Mouse (Mus musculus) forebrain, embryonic 10.5 days (tissue): ENCODE measurements around the gene Wdpcp. TPM values are rescaled to one million over a fixed set of nuclear protein-coding genes. Genes with fewer than 3 reads are reported as not detected.

ENCODE experiments used
- DNase-seq: peaks from one replicate; pipeline ENCODE4 v3.0.0-alpha.2; 2017; ENCODE audit warnings: low spot score; ENCODE audit errors: extremely low spot score
- H3K27ac ChIP-seq: fragments of 300-500 bp; sonication (generic); 2 replicates; pipeline ENCODE4 v1.5.1; 2016; ENCODE audit warnings: mild to moderate bottlenecking
- H3K27me3 ChIP-seq: fragments of 300-500 bp; sonication (generic); 2 replicates; pipeline ENCODE4 v1.6.1; 2016; ENCODE audit warnings: mild to moderate bottlenecking; ENCODE audit not compliant: poor library complexity, severe bottlenecking
- H3K36me3 ChIP-seq: fragments of 300-500 bp; sonication (generic); replicated peaks from 2 replicates; pipeline ENCODE4 v1.6.1; 2016; ENCODE audit warnings: mild to moderate bottlenecking, moderate library complexity
- H3K4me1 ChIP-seq: fragments of 300-500 bp; sonication (generic); 2 replicates; pipeline ENCODE4 v1.6.1; 2016
- H3K4me3 ChIP-seq: fragments of 300-500 bp; sonication (generic); 2 replicates; pipeline ENCODE4 v1.5.1; 2016; ENCODE audit warnings: mild to moderate bottlenecking, moderate library complexity
- H3K9me3 ChIP-seq: fragments of 300-500 bp; sonication (generic); 2 replicates; pipeline ENCODE4 v1.6.1; 2016; ENCODE audit warnings: mild to moderate bottlenecking, moderate library complexity
- WGBS: fragments of 180-500 bp; shearing (Covaris S2); methylation state at CpG from one replicate; pipeline ENCODE4 v1.1.7; 2016; 5-methylcytosine and 5-hydroxymethylcytosine counted together
- polyA plus RNA-seq: library from polyadenylated mRNA; unstranded; fragments of >200 nt; fragmentation: Nextera tagmentation; extraction: Ambion mirVana; gene quantifications from 2 replicates; pipeline ENCODE4 v1.2.1, GENCODE M21; 2016

Gene Wdpcp
- polyA plus RNA-seq, 1 experiment from 2014 or later: 11.4 TPM

DNA sequence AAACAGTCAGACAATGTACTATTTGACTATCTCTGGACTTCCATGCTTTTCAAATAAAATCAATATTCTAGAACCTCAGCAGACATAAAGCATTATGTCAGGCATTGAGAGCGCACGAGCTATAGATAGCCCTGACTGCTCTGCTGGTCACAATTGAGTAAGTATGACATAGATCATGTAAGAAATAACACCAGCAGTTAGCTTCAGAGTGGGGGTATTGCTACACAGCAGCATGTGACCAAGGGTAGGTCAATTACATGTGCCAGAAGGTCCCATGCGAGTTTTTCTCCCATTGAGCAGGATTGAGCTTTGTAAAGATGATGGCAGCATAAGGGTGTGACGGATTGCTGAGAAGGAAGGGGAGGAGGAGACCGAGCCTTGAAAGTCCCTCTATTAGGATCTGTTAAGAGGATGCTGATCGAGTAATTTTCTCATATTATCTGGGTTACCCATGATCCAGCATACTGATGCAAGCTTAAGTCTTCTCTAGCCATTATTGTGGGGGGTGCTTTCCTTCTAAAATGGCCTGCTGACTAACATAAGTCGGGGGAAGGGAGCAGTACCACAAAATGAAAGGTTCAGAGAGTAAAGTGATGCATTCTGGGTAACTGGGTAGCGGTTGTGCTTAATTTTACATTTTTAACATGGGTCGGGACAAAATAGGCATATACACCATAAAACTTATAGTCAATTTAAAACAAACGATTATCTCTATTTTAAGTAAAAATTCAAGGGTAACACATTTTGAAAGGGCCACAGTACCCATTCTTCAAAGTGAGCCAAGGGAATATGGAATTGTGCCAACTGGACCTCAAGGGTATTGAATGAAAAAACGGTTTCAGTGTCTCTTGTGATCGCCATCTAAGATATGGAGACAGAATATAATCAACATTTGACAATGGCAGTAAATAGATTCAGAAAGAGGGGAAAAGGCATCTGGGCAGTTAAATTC is 21.5 kb upstream of the Wdpcp start:
- Histone ChIP-seq H3K27ac (no peak overlapping the region), H3K36me3 (peaks cover 4% of the 10 kb centered on the region; the same call in 1 of the 2 replicates), H3K27me3 (no peaks in the 10 kb centered on the region), H3K4me3 (no peak overlapping the region), H3K9me3 (no peaks in the 10 kb centered on the region), H3K4me1 (no peaks in the 10 kb centered on the region)
- WGBS: 91% methylated on average over 12 of the region's 12 CpGs
- no peak for DNase-seq

- Histone ChIP-seq H3K4me3 (no peak overlapping the region), H3K4me1 (no peaks in the 10 kb centered on the region), H3K27me3 (no peaks in the 10 kb centered on the region), H3K36me3 (peaks cover 15% of the 10 kb centered on the region), H3K9me3 (no peaks in the 10 kb centered on the region), H3K27ac (no peak overlapping the region)
- 90% methylated on average over 3 of the region's 3 CpGs for WGBS
- no peak for DNase-seq
These were observed 20.0 kb upstream of the Wdpcp start for GRCm38 (mm10) chr11:21552049-21552448.

GRCm38 (mm10) chr11:21559727-21560126 is 12.3 kb upstream of the Wdpcp start:
- H3K27ac ChIP-seq: no peak overlapping the region
- H3K4me3 ChIP-seq: no peak overlapping the region
- H3K9me3 ChIP-seq: no peaks in the 10 kb centered on the region
- WGBS: 91% methylated on average over 11 of the region's 11 CpGs
- DNase-seq: no peak
- peaks cover 89% of the 10 kb centered on the region for H3K36me3 ChIP-seq
- no peaks in the 10 kb centered on the region for H3K27me3 ChIP-seq
- no peaks in the 10 kb centered on the region for H3K4me1 ChIP-seq

DNA sequence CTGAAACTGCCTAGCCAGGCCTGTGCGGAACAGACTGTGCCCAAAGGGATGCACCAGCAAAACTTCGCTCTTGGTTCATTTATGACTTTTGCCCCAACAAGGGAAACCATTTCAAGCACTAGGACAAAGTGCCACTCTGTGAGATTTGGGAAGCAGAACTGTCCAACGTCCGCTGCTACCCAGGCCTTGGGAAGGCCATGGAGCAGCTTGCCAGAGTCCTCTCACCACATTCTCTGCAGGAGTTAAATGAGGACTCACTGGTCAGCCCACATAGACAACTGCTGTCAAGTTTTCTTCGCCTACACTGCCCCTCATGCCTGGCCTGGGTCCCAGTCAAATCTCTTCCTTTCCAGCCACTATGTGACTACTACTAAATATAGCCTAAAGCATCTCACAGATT is 10.7 kb upstream of the Wdpcp start:
- Histone ChIP-seq H3K27me3 (no peaks in the 10 kb centered on the region), H3K4me1 (no peaks in the 10 kb centered on the region), H3K4me3 (no peak overlapping the region), H3K27ac (no peak overlapping the region), H3K9me3 (no peaks in the 10 kb centered on the region), H3K36me3 (peaks cover 97% of the 10 kb centered on the region)
- 95% methylated on average over 5 of the region's 5 CpGs for WGBS
- no peak for DNase-seq

- no peak for DNase-seq
- Histone ChIP-seq H3K27ac (no peak overlapping the region), H3K27me3 (no peaks in the 10 kb centered on the region), H3K9me3 (no peaks in the 10 kb centered on the region), H3K4me3 (no peak overlapping the region), H3K4me1 (no peaks in the 10 kb centered on the region), H3K36me3 (peaks cover 81% of the 10 kb centered on the region)
- 95% methylated on average over 4 of the region's 4 CpGs for WGBS
These were observed 8.3 kb upstream of the Wdpcp start for GRCm38 (mm10) chr11:21563617-21564325.

GRCm38 (mm10) chr11:21564681-21565405 is 7.2 kb upstream of the Wdpcp start:
- WGBS: 93% methylated on average over 9 of the region's 9 CpGs
- no peak for DNase-seq

DNA sequence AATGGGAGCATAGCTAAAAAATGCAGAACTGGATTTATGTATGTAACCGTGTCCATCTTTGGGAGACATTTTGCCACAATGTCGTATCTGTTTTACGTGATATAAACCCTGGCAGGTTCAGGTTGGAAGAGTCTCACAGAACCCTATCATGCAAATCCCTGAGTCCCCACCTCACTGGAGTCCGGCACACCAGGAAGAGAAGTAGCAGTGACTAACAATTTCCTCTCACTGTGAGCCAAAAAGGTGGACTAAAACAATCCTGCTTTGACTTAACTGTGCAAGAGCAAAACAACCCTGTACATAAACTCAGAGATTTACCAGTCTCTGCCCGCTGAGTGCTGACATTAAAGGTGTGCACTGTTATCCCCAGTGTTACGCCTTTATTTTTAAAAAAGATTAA is 5.1 kb upstream of the Wdpcp start:
- peaks cover 19% of the 10 kb centered on the region for H3K4me1 ChIP-seq
- H3K36me3 ChIP-seq: peaks cover 50% of the 10 kb centered on the region
- no peak overlapping the region for H3K4me3 ChIP-seq
- no peaks in the 10 kb centered on the region for H3K9me3 ChIP-seq
- no peak overlapping the region for H3K27ac ChIP-seq
- WGBS: 97% methylated on average over 6 of the region's 6 CpGs
- no peaks in the 10 kb centered on the region for H3K27me3 ChIP-seq
- DNase-seq: no peak

More at GRCm38 (mm10) chr11:21564681-21565405, 7.2 kb upstream of the Wdpcp start:
- Histone ChIP-seq H3K4me1 (peaks cover 7% of the 10 kb centered on the region; the same call in 1 of the 2 replicates), H3K27ac (no peak overlapping the region), H3K36me3 (peaks cover 70% of the 10 kb centered on the region), H3K9me3 (no peaks in the 10 kb centered on the region), H3K4me3 (no peak overlapping the region), H3K27me3 (no peaks in the 10 kb centered on the region)

DNA sequence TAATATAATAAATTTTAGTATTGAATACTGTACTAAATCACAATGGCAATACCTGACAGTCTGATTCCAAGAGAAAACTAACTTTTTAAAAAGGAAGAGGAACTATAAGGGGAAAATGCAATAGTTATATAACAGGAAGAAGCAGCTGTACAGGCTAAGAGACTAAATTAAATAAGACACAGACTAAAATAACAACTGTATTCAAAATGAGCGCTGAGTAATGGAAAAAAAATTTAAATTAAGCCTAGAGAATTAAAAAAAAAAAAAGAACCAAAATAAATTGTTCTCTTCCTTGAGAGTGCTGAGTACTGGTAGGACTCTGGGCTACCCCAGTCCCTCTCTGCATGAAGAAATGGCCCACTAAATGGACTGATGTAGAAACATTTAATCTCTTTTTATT is 4.3 kb upstream of the Wdpcp start:
- DNase-seq: no peak
- no peaks in the 10 kb centered on the region for H3K9me3 ChIP-seq
- H3K27me3 ChIP-seq: no peaks in the 10 kb centered on the region
- 100% methylated on average over 1 of the region's 1 CpGs for WGBS
- H3K27ac ChIP-seq: no peak overlapping the region
- peaks cover 44% of the 10 kb centered on the region for H3K36me3 ChIP-seq
- H3K4me3 ChIP-seq: no peak overlapping the region
- peaks cover 24% of the 10 kb centered on the region for H3K4me1 ChIP-seq

DNA sequence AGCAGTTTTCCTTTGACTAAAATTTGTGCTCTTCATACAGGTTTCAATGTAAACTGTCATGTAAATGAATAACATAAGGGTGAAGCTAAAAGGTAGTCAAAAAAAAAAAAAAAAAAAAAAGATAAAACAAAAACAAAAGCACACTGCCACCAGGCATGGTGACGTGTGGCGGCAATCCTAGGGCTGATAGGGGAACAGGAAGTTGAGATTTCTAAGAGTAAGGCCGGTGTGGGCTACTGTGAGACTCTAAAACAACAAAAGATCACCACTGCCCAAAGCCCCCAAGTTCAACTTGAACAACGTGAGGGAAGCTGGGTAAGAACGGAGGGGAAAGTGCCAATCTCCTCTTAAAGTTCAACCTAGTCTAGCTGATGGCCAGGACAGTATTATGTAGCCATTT is 3.0 kb upstream of the Wdpcp start:
- no peak overlapping the region for H3K4me3 ChIP-seq
- 88% methylated on average over 5 of the region's 5 CpGs for WGBS

DNA sequence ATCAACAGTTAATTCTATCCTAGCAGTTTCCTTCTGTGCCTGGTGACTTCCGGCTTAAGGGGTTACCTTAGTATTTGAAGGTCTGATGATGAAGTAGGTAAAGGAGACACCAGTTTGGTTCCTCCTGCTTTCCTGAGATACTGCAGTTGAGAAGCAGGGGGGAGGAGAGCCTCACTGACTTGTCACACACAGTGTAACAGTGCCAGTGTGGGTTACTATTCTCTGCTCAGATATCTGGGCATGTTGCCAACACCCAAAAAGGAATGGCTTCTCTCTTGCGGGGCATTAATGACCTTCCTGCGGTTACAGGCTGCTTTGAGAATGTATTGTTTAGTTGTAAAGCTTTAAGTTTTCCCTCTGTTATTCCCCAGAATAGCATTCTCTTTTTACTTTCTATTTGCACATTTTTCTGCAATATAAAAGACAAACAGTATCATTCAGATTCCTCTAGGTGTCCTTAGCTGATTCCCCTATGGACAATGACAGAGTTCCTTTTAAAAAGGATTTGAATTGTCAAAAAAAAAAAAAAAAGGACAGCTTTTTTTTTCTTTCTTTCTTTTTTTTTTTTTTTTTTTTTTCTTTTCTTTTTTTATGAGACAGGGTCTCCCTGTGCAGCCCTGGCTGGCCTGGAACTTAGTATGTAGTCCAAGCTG is 2.5 kb upstream of the Wdpcp start:
- Histone ChIP-seq H3K27ac (no peak overlapping the region), H3K4me1 (peaks cover 30% of the 10 kb centered on the region), H3K9me3 (no peaks in the 10 kb centered on the region), H3K4me3 (no peak overlapping the region), H3K36me3 (peaks cover 26% of the 10 kb centered on the region), H3K27me3 (no peaks in the 10 kb centered on the region)
- 91% methylated on average over 3 of the region's 3 CpGs for WGBS
- no peak for DNase-seq

More for the DNA sequence above, 3.0 kb upstream of the Wdpcp start:
- peaks cover 31% of the 10 kb centered on the region for H3K36me3 ChIP-seq
- no peaks in the 10 kb centered on the region for H3K27me3 ChIP-seq
- H3K4me1 ChIP-seq: peaks cover 30% of the 10 kb centered on the region
- no peaks in the 10 kb centered on the region for H3K9me3 ChIP-seq
- no peak for DNase-seq
- H3K27ac ChIP-seq: no peak overlapping the region

GRCm38 (mm10) chr11:21570109-21570474 is 1.9 kb upstream of the Wdpcp start:
- Histone ChIP-seq H3K9me3 (no peaks in the 10 kb centered on the region), H3K27me3 (no peaks in the 10 kb centered on the region), H3K36me3 (peaks cover 21% of the 10 kb centered on the region), H3K27ac (no peak overlapping the region), H3K4me3 (peak overlapping the region; percentile 83; the same call in 1 of the 2 replicates), H3K4me1 (peaks cover 30% of the 10 kb centered on the region)
- no peak for DNase-seq
- 87% methylated on average over 2 of the region's 2 CpGs for WGBS

DNA sequence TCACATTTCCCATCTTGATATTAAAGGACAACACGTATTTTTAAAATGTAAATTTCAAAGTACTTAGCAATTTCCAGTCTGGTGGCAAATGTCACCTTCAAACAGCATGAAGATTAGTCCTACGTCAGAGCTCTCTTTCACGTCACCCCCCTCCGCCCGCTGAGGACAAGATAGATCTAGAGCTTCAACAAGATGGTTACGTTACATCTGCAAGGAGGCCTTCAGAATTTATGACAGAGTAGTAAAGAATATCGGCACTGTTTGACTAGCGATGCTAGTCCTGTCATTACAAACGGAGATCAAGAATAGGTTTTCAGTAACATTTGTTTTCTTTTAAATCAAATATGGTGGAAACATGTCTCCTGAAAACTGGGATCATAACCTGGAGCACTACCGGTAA is 1.1 kb upstream of the Wdpcp start:
- 15% methylated on average over 10 of the region's 10 CpGs for WGBS

More for the DNA sequence above, 1.1 kb upstream of the Wdpcp start:
- peaks cover 12% of the 10 kb centered on the region for H3K36me3 ChIP-seq
- H3K27me3 ChIP-seq: no peaks in the 10 kb centered on the region
- peaks cover 30% of the 10 kb centered on the region for H3K4me1 ChIP-seq
- H3K4me3 ChIP-seq: peak overlapping the region; percentile 83
- no peak for DNase-seq
- peak overlapping the region; percentile 90 for H3K27ac ChIP-seq
- no peaks in the 10 kb centered on the region for H3K9me3 ChIP-seq
